Mouse (Mus musculus): ENCODE measurements at regions not wholly inside any gene's neighbourhood (a gene's known extent, or its start where the extent isn't known, plus 50 kb on each side); places are given as distances from the start of the nearest gene placed in this dataset.

DNA sequence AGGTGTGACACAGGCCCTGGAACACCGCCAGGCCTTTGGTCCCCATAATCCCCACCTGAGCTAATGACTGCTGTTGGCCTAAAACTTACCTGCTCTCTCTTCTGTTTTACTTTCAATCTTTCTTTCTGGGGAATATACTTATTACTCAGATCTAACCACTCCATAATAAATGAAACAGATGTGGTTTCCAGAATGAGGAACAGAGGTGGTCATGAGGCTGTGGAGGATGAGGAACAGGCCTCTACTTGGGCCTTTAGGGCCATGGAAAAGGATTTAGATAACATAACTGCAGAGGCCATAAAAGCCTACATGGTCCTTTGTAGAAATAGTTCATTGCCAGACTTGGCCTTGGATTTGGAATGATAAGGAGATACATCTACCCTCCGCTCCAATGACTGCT, 74.1 kb downstream of the B3gnt5 start:
- peak; percentile 85 for ATAC-seq (replicated peaks; ENCODE audit: poor library complexity)

GRCm38 (mm10) chr16:19834750-19835149, 74.7 kb downstream of the B3gnt5 start:
- ATAC-seq (replicated peaks; ENCODE audit: poor library complexity) = peak; percentile 84

GRCm38 (mm10) chr16:19839831-19840230, 79.8 kb downstream of the B3gnt5 start:
- ATAC-seq (replicated peaks; ENCODE audit: poor library complexity) = no peak

- peak; percentile 67 for ATAC-seq (replicated peaks; ENCODE audit: poor library complexity)
Observed at GRCm38 (mm10) chr16:19842346-19843025, 82.5 kb downstream of the B3gnt5 start.

DNA sequence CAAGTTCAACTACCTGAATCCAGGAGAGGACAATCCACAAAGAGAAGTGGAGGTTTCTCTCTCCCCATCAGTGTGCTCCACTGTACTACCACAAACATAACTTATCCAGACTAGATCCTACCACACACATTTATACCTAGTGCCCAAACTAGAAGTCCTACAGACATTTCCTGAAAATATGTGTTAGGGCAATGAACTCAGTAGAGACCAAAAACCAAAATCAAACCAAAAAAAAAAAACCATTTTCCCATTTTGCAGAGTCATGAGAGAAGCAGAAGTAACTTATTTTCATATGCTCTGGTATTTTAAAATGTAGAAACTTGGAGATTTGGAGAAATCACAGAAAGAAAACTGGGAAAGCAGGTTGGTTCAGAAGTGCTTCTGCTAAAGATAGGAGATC, 83.7 kb downstream of the B3gnt5 start:
- peak; percentile 44 for ATAC-seq (replicated peaks; ENCODE audit: poor library complexity)

- peak; percentile 80 for ATAC-seq (replicated peaks; ENCODE audit: poor library complexity)
Observed at GRCm38 (mm10) chr16:19848395-19848794, 88.4 kb downstream of the B3gnt5 start.

DNA sequence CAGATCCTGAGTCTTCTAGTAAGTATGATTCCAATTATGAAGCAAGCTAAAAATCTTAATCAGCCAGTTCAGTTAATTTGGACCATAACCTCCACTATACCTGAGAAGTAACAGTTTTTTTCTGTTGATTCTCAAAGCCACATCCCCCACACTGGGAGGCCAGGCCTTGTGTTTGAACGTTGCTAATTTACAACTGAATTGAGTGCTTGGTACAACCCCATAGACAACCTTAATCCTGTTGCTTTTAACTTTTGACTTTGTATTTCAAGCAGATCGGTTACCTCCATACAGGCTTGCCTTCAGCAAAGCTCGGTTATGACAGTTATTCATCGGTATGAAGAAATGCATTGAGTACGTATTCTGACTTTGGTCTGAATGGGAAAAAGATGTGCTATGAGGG, 105.3 kb downstream of the B3gnt5 start:
- ATAC-seq (replicated peaks; ENCODE audit: poor library complexity) = no peak

- no peak for ATAC-seq (replicated peaks; ENCODE audit: poor library complexity)
Observed at GRCm38 (mm10) chr16:19865931-19866330, 105.9 kb downstream of the B3gnt5 start.

- ATAC-seq (replicated peaks; ENCODE audit: poor library complexity) = peak; percentile 64
Observed at GRCm38 (mm10) chr16:19869425-19869824, 109.4 kb downstream of the B3gnt5 start.

DNA sequence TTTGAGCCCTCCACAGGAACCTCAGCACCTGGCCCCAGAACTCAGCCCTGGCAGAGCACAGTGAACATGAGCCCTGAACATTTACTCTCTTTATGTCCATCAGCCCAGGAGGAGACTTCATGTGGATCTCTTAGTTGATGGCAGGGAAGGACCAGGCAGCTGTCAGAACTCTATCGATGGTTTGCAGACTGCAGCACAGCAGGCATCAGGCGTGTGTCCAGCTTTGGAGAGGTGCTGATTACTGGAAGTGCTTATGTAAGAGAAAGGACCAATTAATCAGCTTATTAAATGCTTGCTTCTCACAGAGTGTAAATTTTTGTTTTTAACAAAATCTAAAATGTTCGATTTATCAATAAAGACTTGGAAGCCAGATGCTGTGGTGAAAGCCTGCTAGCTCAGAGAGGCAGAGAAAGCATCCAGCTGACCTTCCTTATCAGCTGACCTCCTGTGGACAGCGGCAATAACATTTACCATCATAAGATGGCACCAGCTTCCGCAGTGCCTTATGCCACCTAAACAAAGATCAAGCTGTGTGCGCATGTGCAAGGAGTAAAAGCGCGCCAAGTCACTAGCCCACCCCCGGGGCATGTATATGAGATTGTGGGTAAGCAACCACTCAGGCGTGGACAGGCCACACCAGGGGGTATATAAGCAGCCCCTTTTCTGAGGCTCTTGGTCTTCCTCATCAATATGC, 105.8 kb downstream of the Klhl6 start:
- ATAC-seq (replicated peaks; ENCODE audit: poor library complexity) = no peak

DNA sequence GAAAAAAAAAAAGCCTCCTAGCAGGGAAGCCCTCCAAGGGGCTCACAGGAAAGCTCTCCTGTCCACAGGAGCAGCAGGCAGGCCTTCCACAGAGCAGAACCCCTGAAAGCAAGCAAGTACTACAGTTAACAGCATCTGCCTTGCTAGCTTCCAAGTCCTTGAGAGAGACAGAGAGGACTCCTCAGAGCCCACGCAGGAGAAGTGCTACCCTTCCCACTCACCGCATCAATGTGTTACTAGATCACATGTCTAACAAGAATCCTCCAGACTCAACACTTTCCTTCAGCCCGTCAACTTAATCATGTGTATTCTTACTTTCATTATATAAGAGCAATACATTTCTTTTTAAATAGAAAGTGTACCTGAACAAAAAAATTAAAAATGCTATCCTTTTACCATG, 99.9 kb downstream of the Klhl6 start:
- ATAC-seq (replicated peaks; ENCODE audit: poor library complexity) = no peak

- ATAC-seq (replicated peaks; ENCODE audit: poor library complexity) = peak; percentile 98
Observed at GRCm38 (mm10) chr16:19883776-19884513, 98.9 kb downstream of the Klhl6 start.

GRCm38 (mm10) chr16:19884535-19884934, 98.3 kb downstream of the Klhl6 start:
- peak; percentile 59 for ATAC-seq (replicated peaks; ENCODE audit: poor library complexity)

- ATAC-seq (replicated peaks; ENCODE audit: poor library complexity) = no peak
Observed at GRCm38 (mm10) chr16:19886596-19886995, 96.2 kb downstream of the Klhl6 start.

GRCm38 (mm10) chr16:19889576-19889975, 93.3 kb downstream of the Klhl6 start:
- ATAC-seq (replicated peaks; ENCODE audit: poor library complexity) = no peak

DNA sequence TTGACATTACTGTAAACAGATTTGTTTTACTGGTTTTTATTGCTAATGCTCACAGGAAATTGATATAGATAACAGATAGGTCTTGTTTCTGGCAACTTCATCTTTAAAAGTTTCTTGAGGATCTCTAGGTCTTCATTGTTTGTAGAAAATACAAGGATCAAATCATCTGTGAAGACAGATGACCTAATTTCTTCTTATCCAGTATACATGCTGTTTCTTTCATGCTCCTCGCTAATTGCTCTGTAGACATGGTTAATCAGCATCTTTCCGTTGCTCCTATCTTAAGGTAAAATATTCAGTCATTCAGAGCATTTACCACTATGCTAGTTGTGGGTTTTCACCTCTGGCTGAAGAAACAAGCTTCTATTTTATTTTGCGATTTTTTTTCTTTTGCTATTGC, 91.4 kb downstream of the Klhl6 start:
- ATAC-seq (replicated peaks; ENCODE audit: poor library complexity) = no peak

DNA sequence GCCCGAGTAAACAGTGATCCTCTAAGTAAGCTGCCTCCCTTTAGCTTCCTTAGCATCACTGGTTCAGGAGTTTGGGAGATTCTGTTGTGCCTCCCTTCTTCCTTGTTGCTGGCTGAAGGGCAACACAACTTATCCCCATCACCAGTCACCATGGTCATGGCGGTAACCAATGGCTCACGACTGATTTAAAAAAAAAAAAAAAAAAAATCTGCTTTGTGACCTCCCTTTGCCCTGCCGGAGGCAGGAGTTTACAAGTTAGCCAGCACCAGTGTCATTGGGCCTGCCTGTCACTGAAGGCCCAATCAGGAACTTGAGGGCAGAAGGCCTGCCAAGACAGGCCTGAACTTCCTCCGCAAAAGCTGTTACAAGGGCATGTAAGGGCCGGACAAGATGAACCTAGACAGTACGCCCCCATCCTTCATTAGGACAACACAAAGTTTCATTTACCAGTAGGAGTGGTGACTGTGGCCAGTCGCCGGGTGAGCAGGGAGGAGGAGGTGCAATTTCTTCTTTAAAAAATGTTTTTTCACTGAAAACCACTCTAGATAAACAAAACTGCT, 88.3 kb downstream of the Klhl6 start:
- ATAC-seq (replicated peaks; ENCODE audit: poor library complexity) = no peak

Measured in megakaryocyte progenitor cell, adult 5-6 weeks (primary cell).